Mouse (Mus musculus) kidney, adult 2 months (tissue): ENCODE results near the gene Pparg.

ENCODE experiments used
- CTCF ChIP-seq: fragments of 200-500 bp; conservative IDR thresholded peaks from 2 replicates; pipeline ENCODE4 v1.5.1; 2011; ENCODE audit warnings: low read depth, mild to moderate bottlenecking, control low read depth, low read length, moderate library complexity, mixed read lengths; ENCODE audit not compliant: insufficient read depth, insufficient read length
- POLR2A ChIP-seq: fragments of 200-500 bp; IDR thresholded peaks from one replicate; pipeline ENCODE4 v1.6.1; 2011; ENCODE audit warnings: low read depth, low read length, control low read depth

GRCm38 (mm10) chr6:115340084-115340483 is 20.7 kb upstream of the Pparg start:
- TF ChIP-seq POLR2A (no peak), CTCF (no peak)
